Mouse (Mus musculus): ENCODE measurements around the gene Yif1a. TPM values are rescaled to one million over a fixed set of nuclear protein-coding genes. Genes with fewer than 3 reads are reported as not detected.

The Yif1a gene
- polyA plus RNA-seq, 1 experiment, result 40.6 TPM

DNA sequence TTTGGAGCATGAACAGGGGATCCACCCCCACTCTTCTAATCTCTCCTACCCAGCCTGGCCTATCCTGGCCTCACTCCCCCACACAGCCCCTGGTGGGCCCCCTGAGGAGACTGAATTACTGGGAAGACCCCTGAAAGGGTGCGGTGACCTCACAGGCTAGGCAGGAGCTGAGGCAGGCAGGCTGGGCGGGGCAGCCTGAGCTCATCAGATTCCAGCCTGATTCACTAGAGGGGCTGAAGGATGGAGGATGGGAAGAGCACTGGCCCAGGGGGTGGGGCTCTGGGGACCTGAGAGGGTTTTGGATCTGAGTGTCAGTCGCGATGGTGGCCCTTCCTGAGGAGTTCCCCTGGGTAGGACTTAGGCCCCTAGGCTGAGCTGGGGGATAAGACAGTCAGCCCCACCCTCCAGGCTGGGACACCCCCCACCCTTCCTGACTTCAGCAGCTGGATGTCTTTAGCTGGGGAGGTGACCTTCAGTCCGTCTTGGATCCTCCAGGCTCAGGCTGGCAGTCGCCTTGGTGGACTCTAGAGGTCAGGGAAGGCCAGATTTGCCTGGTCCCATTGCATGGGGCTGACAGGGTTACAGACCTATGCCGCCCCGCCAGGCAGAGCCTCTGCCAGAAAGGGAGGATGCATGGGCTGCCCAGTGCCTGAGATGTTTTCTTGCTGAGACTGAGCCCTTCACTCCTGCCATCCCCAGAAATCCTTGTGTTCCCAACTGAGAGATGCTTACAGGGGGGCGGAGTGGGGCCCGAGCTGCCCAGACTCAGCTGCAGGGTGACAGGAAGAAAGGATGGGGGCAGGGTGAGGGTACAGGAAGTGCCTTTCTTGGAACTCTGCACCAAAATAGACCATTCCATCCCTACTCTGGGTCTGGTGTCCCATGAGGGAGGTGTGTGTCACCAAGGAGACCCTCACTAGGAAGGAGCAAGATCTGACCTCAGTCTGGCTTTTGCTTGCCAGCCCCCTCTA, 29.3 kb upstream of the Yif1a start:
- no peaks in the 10 kb centered on the region for H3K9me3 ChIP-seq (replicated peaks; ENCODE audit: control insufficient read depth, insufficient read depth, low read length, poor library complexity, severe bottlenecking)
- H3K4me1 ChIP-seq (ENCODE audit: control insufficient read depth, insufficient read depth, low read length), result peaks cover 28% of the 10 kb centered on the region
- no peak overlapping the region for H3K4me3 ChIP-seq (ENCODE audit: low read depth, low read length)
- no peaks in the 10 kb centered on the region for H3K27me3 ChIP-seq (ENCODE audit: control insufficient read depth, insufficient read depth, low read length, poor library complexity, severe bottlenecking)
- TF ChIP-seq POLR2A (IDR thresholded peaks at IDR 0.05; ENCODE audit: insufficient read depth, low read length), result no peak
- peak; percentile 31; the same call in 1 of the 2 replicates for TF ChIP-seq EP300 (IDR thresholded peaks at IDR 0.05; ENCODE audit: insufficient read depth, low read depth, low read length)
- TF ChIP-seq CTCF (IDR thresholded peaks at IDR 0.05; ENCODE audit: low read depth, low read length), result no peak
- no peaks in the 10 kb centered on the region for H3K36me3 ChIP-seq (ENCODE audit: control insufficient read depth, insufficient read depth, low read length, poor library complexity, severe bottlenecking)
- H3K27ac ChIP-seq (ENCODE audit: insufficient read depth, low read length), result peak overlapping the region; percentile 79
- H3K9ac ChIP-seq (ENCODE audit: low read depth, poor library complexity, severe bottlenecking), result no peak overlapping the region

DNA sequence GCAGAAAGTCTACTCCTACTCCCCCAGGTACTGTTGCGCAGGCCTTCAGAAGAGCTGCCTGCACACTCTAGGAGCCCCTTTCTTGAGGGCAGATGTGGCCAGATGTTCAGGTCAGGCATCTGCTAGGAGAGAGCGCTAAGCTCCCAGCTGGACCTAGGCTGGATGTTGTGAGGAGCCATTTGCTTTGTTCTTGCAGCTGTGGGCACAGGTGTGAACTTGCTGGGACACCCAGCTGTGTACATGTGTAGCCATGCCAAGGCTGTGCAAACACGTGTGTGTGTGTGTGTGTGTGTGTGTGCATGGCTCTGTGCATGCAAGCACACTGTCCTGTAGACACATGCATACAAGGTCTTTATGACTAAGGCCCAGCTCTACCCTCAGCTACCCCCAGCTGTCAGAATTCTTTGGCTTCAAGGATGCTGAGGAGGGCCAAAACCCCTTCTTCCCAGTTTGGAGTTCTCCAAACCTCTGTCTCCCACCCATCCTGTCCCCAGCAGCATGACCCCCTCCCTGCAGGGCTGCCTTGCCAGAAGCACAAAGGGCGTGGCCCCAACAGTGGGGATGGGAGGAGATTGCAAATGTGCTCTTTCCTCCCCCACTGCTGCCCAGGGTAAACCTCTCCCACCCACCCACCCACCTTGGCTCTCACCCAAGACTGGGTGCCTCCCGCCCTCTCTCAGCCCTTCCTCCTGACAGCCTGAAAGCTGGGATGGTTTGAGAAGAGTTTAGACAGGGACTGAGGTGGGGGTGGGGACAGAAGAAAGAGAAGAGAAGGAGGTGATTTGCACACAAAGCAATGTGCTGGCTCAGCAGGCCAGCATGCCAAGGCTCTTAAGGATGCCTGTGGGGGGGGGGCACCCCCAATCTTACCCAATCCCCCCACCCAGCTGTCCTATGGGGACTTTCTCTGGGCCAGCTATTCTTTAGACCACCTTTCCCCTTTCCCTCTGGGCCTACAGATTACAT, 27.7 kb upstream of the Yif1a start:
- H3K27me3 ChIP-seq (ENCODE audit: control insufficient read depth, insufficient read depth, low read length, poor library complexity, severe bottlenecking), result no peaks in the 10 kb centered on the region
- H3K9ac ChIP-seq (ENCODE audit: low read depth, poor library complexity, severe bottlenecking), result no peak overlapping the region

DNA sequence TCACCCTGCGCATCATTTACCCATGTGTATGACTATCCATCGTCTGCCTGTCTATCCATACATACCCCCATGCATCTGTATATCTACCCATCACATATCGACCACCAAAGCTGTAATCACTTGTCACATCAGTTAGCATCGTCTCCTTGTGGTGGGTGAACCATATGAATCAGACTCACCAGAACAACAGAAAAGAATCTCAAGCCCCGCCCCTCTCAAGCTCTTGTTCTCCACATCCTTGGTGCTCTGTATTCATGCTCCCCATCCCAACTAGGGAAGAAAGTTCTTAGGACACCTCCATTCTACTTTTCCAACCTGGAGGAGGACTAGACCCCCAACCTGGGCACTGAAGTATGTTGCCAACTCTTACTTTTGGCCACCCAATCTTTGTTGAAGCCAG, 26.3 kb upstream of the Yif1a start:
- Histone ChIP-seq H3K36me3 (ENCODE audit: control insufficient read depth, insufficient read depth, low read length, poor library complexity, severe bottlenecking) (no peaks in the 10 kb centered on the region), H3K27me3 (ENCODE audit: control insufficient read depth, insufficient read depth, low read length, poor library complexity, severe bottlenecking) (no peaks in the 10 kb centered on the region), H3K4me1 (ENCODE audit: control insufficient read depth, insufficient read depth, low read length) (peaks cover 30% of the 10 kb centered on the region), H3K9ac (ENCODE audit: low read depth, poor library complexity, severe bottlenecking) (no peak overlapping the region), H3K27ac (ENCODE audit: insufficient read depth, low read length) (no peak overlapping the region), H3K9me3 (replicated peaks; ENCODE audit: control insufficient read depth, insufficient read depth, low read length, poor library complexity, severe bottlenecking) (no peaks in the 10 kb centered on the region), H3K4me3 (ENCODE audit: low read depth, low read length) (no peak overlapping the region)
- TF ChIP-seq EP300 (IDR thresholded peaks at IDR 0.05; ENCODE audit: insufficient read depth, low read depth, low read length) (no peak), POLR2A (IDR thresholded peaks at IDR 0.05; ENCODE audit: insufficient read depth, low read length) (no peak), CTCF (IDR thresholded peaks at IDR 0.05; ENCODE audit: low read depth, low read length) (no peak)

More for the DNA sequence above, 27.7 kb upstream of the Yif1a start:
- TF ChIP-seq POLR2A (IDR thresholded peaks at IDR 0.05; ENCODE audit: insufficient read depth, low read length), result no peak
- no peak for TF ChIP-seq EP300 (IDR thresholded peaks at IDR 0.05; ENCODE audit: insufficient read depth, low read depth, low read length)
- TF ChIP-seq CTCF (IDR thresholded peaks at IDR 0.05; ENCODE audit: low read depth, low read length), result no peak
- Histone ChIP-seq H3K27ac (ENCODE audit: insufficient read depth, low read length) (peak overlapping the region; percentile 52), H3K9me3 (replicated peaks; ENCODE audit: control insufficient read depth, insufficient read depth, low read length, poor library complexity, severe bottlenecking) (no peaks in the 10 kb centered on the region), H3K4me1 (ENCODE audit: control insufficient read depth, insufficient read depth, low read length) (peaks cover 28% of the 10 kb centered on the region), H3K36me3 (ENCODE audit: control insufficient read depth, insufficient read depth, low read length, poor library complexity, severe bottlenecking) (no peaks in the 10 kb centered on the region), H3K4me3 (ENCODE audit: low read depth, low read length) (no peak overlapping the region)

DNA sequence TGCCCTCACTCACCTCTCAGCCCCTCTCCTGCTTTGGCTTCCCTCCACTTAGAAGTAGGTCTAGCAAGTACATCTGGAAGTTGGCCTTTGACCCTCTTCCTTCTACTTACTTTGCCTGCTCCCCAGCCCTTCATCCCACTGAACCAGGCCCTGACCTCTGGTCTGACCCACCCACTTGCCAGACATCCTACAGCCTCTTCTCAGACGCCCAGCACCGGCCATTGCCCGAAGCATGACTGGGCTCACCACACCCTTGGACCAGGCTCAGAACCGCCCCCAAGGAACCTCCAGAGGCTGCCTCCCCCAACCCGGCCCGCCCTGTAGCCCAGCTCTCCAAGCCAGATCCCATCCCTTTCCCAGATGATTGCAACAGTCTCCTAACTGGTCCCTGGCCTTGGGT, 25.9 kb upstream of the Yif1a start:
- TF ChIP-seq EP300 (IDR thresholded peaks at IDR 0.05; ENCODE audit: insufficient read depth, low read depth, low read length) (no peak), CTCF (IDR thresholded peaks at IDR 0.05; ENCODE audit: low read depth, low read length) (no peak), POLR2A (IDR thresholded peaks at IDR 0.05; ENCODE audit: insufficient read depth, low read length) (no peak)
- Histone ChIP-seq H3K27me3 (ENCODE audit: control insufficient read depth, insufficient read depth, low read length, poor library complexity, severe bottlenecking) (no peaks in the 10 kb centered on the region), H3K4me1 (ENCODE audit: control insufficient read depth, insufficient read depth, low read length) (peaks cover 34% of the 10 kb centered on the region), H3K9me3 (replicated peaks; ENCODE audit: control insufficient read depth, insufficient read depth, low read length, poor library complexity, severe bottlenecking) (no peaks in the 10 kb centered on the region), H3K9ac (ENCODE audit: low read depth, poor library complexity, severe bottlenecking) (no peak overlapping the region), H3K27ac (ENCODE audit: insufficient read depth, low read length) (no peak overlapping the region), H3K4me3 (ENCODE audit: low read depth, low read length) (no peak overlapping the region), H3K36me3 (ENCODE audit: control insufficient read depth, insufficient read depth, low read length, poor library complexity, severe bottlenecking) (no peaks in the 10 kb centered on the region)

DNA sequence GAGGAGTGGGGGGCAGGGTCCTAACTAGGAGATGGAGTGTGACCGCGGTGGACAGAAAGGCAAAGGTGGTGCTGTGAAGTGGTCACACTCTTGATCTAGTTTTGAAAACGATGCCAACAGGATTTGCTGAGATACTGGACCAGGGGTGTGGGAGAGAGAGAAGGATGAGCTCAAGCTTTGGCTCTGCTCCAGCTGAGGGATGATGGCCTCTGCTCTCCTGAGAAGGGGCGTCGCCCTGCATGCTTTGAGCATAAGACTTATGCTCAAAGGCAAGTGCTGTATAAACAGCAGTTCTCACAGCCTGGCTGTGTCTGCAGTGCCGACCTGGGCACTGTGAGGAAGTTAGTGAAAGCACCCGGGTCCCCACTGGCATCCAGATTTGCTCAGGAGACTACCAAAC, 23.2 kb upstream of the Yif1a start:
- H3K4me1 ChIP-seq (ENCODE audit: control insufficient read depth, insufficient read depth, low read length), result peaks cover 22% of the 10 kb centered on the region
- no peak overlapping the region for H3K4me3 ChIP-seq (ENCODE audit: low read depth, low read length)
- H3K36me3 ChIP-seq (ENCODE audit: control insufficient read depth, insufficient read depth, low read length, poor library complexity, severe bottlenecking), result no peaks in the 10 kb centered on the region
- H3K9me3 ChIP-seq (replicated peaks; ENCODE audit: control insufficient read depth, insufficient read depth, low read length, poor library complexity, severe bottlenecking), result no peaks in the 10 kb centered on the region
- no peak overlapping the region for H3K9ac ChIP-seq (ENCODE audit: low read depth, poor library complexity, severe bottlenecking)
- no peaks in the 10 kb centered on the region for H3K27me3 ChIP-seq (ENCODE audit: control insufficient read depth, insufficient read depth, low read length, poor library complexity, severe bottlenecking)
- TF ChIP-seq CTCF (IDR thresholded peaks at IDR 0.05; ENCODE audit: low read depth, low read length) (no peak), POLR2A (IDR thresholded peaks at IDR 0.05; ENCODE audit: insufficient read depth, low read length) (no peak), EP300 (IDR thresholded peaks at IDR 0.05; ENCODE audit: insufficient read depth, low read depth, low read length) (no peak)
- no peak overlapping the region for H3K27ac ChIP-seq (ENCODE audit: insufficient read depth, low read length)

Data from ES-Bruce4 (cell line).